Mouse (Mus musculus): ENCODE measurements around the gene Krt6b. TPM values are rescaled to one million over a fixed set of nuclear protein-coding genes. Genes with fewer than 3 reads are reported as not detected.

The Krt6b gene
- not detected in 2 replicates for total RNA-seq (2012; rRNA removed)
- not detected for polyA plus RNA-seq (2012; ENCODE audit: insufficient read depth in 1 of 2, insufficient read length in 2 of 2, low read depth in 1 of 2, low replicate concordance in 2 of 2, missing spikeins in 1 of 2)

GRCm38 (mm10) chr15:101680187-101680586 lies at the start of gene Krt6b:
Krt6b (minus strand) TSS chr15:101680287.
- 0 out of 2 replicates have a peak, but pooled peaks cover 2% of the 10 kb centered on the region for H3K9me3 ChIP-seq (replicated peaks; ENCODE audit: insufficient read depth, low read length)
- H3K4me1 ChIP-seq (ENCODE audit: control insufficient read depth in 1 of 2, insufficient read depth in 2 of 2, low read length in 2 of 2), result no peaks in the 10 kb centered on the region
- no peak within 1 kb of the TSS for H3K9ac ChIP-seq (ENCODE audit: control insufficient read depth, low read depth, low read length, poor library complexity, severe bottlenecking)
- no peaks in the 10 kb centered on the region for H3K36me3 ChIP-seq (ENCODE audit: control insufficient read depth in 1 of 2, insufficient read depth in 2 of 2, low read length in 2 of 2)
- H3K4me3 ChIP-seq (ENCODE audit: control insufficient read depth in 1 of 2, insufficient read depth in 1 of 2, low read depth in 2 of 2, low read length in 2 of 2), result no peak within 1 kb of the TSS
- no peaks in the 10 kb centered on the region for H3K27me3 ChIP-seq (ENCODE audit: control insufficient read depth in 1 of 2, insufficient read depth in 2 of 2, low read length in 2 of 2)
- TF ChIP-seq RCOR1 (IDR thresholded peaks at IDR 0.05; ENCODE audit: low read depth, low read length), result no peak
- no peak for TF ChIP-seq GABPA (IDR thresholded peaks at IDR 0.05; ENCODE audit: low read depth, low read length)
- no peak for TF ChIP-seq POLR2A (IDR thresholded peaks at IDR 0.05; ENCODE audit: control insufficient read depth in 1 of 2, insufficient read depth in 1 of 2, low read depth in 1 of 2, low read length in 2 of 2, poor library complexity in 1 of 2)
- TF ChIP-seq ELF1 (IDR thresholded peaks at IDR 0.05; ENCODE audit: low read depth, low read length), result no peak
- TF ChIP-seq UBTF (IDR thresholded peaks at IDR 0.05; ENCODE audit: borderline replicate concordance, insufficient read depth, low read depth, low read length), result no peak
- no peak for TF ChIP-seq MYC (IDR thresholded peaks at IDR 0.05; ENCODE audit: low read depth, low read length)
- TF ChIP-seq USF1 (IDR thresholded peaks at IDR 0.05; ENCODE audit: low read depth, low read length), result no peak
- TF ChIP-seq TAL1 (IDR thresholded peaks at IDR 0.05; ENCODE audit: low read length), result no peak
- TF ChIP-seq MAFK (IDR thresholded peaks at IDR 0.05; ENCODE audit: borderline replicate concordance, low read depth, low read length), result no peak
- H3K27ac ChIP-seq (ENCODE audit: control insufficient read depth, low read depth, low read length), result no peak within 1 kb of the TSS
- no peak for DNase-seq (ENCODE audit: low read depth, low spot score)
- no peaks in the 10 kb centered on the region for H3K79me2 ChIP-seq (ENCODE audit: control insufficient read depth, insufficient read depth, low read length, poor library complexity)

DNA sequence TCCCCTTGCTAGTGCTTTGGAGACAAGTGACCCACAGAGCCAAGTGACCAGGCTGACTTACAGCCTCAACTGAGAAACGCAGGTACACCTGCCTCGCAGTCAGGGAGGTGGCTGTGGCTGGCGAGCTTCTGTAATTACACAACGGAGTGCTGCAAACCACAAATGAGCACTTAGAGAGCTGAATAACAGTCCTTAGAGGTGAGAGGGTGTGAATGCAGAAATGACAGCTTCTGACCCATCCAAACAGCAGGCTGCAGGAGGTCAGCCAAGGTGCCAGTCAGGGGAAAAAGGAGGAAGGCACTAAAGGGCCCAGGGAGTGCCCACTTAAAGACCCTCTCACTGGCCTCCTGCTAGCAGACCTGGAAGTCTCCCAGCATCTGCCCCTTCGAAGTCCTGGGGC lies 44.6 kb upstream of the Krt6b start:
- DNase-seq (ENCODE audit: low read depth, low spot score), result no peak
- no peaks in the 10 kb centered on the region for H3K9me3 ChIP-seq (replicated peaks; ENCODE audit: insufficient read depth, low read length)
- H3K27ac ChIP-seq (ENCODE audit: control insufficient read depth, low read depth, low read length), result no peak overlapping the region
- no peak for TF ChIP-seq MAX (IDR thresholded peaks at IDR 0.05; ENCODE audit: low read length)
- TF ChIP-seq USF2 (IDR thresholded peaks at IDR 0.05; ENCODE audit: borderline replicate concordance in 1 of 2, insufficient read depth in 1 of 2, low read depth in 1 of 2, low read length in 2 of 2), result no peak
- H3K79me2 ChIP-seq (ENCODE audit: control insufficient read depth, insufficient read depth, low read length, poor library complexity), result no peaks in the 10 kb centered on the region
- no peaks in the 10 kb centered on the region for H3K36me3 ChIP-seq (ENCODE audit: control insufficient read depth in 1 of 2, insufficient read depth in 2 of 2, low read length in 2 of 2)
- no peaks in the 10 kb centered on the region for H3K4me1 ChIP-seq (ENCODE audit: control insufficient read depth in 1 of 2, insufficient read depth in 2 of 2, low read length in 2 of 2)
- H3K27me3 ChIP-seq (ENCODE audit: control insufficient read depth in 1 of 2, insufficient read depth in 2 of 2, low read length in 2 of 2), result no peaks in the 10 kb centered on the region
- H3K4me3 ChIP-seq (ENCODE audit: control insufficient read depth in 1 of 2, insufficient read depth in 1 of 2, low read depth in 2 of 2, low read length in 2 of 2), result no peak overlapping the region
- no peak overlapping the region for H3K9ac ChIP-seq (ENCODE audit: control insufficient read depth, low read depth, low read length, poor library complexity, severe bottlenecking)

- H3K36me3 ChIP-seq (ENCODE audit: control insufficient read depth in 1 of 2, insufficient read depth in 2 of 2, low read length in 2 of 2), result no peaks in the 10 kb centered on the region
Measured at GRCm38 (mm10) chr15:101715831-101716230, 35.7 kb upstream of the Krt6b start.

More at GRCm38 (mm10) chr15:101715831-101716230, 35.7 kb upstream of the Krt6b start:
- no peak for DNase-seq (ENCODE audit: low read depth, low spot score)
- H3K27me3 ChIP-seq (ENCODE audit: control insufficient read depth in 1 of 2, insufficient read depth in 2 of 2, low read length in 2 of 2), result no peaks in the 10 kb centered on the region
- H3K4me1 ChIP-seq (ENCODE audit: control insufficient read depth in 1 of 2, insufficient read depth in 2 of 2, low read length in 2 of 2), result no peaks in the 10 kb centered on the region
- no peak overlapping the region for H3K9ac ChIP-seq (ENCODE audit: control insufficient read depth, low read depth, low read length, poor library complexity, severe bottlenecking)
- H3K79me2 ChIP-seq (ENCODE audit: control insufficient read depth, insufficient read depth, low read length, poor library complexity), result no peaks in the 10 kb centered on the region
- TF ChIP-seq ZNF384 (IDR thresholded peaks at IDR 0.05; ENCODE audit: low read depth, low read length) (no peak), USF2 (IDR thresholded peaks at IDR 0.05; ENCODE audit: borderline replicate concordance in 1 of 2, insufficient read depth in 1 of 2, low read depth in 1 of 2, low read length in 2 of 2) (no peak)
- H3K4me3 ChIP-seq (ENCODE audit: control insufficient read depth in 1 of 2, insufficient read depth in 1 of 2, low read depth in 2 of 2, low read length in 2 of 2), result no peak overlapping the region
- H3K27ac ChIP-seq (ENCODE audit: control insufficient read depth, low read depth, low read length), result no peak overlapping the region
- no peaks in the 10 kb centered on the region for H3K9me3 ChIP-seq (replicated peaks; ENCODE audit: insufficient read depth, low read length)
